Mouse (Mus musculus) megakaryocyte, embryonic 14.5 days (primary cell): ENCODE measurements around the gene Umps.

ENCODE experiments used
- FLI1 ChIP-seq: IDR thresholded peaks from 2 replicates; pipeline ENCODE4 v1.6.1; 2012; ENCODE audit warnings: low read length, inconsistent platforms, mixed read lengths
- GATA1 ChIP-seq: IDR thresholded peaks from 3 replicates; pipeline ENCODE4 v1.6.1; 2012; ENCODE audit warnings: mixed read lengths, low read length, inconsistent platforms, borderline replicate concordance

GRCm38 (mm10) chr16:33922111-33923000 is 44.5 kb downstream of the Umps start:
- TF ChIP-seq GATA1 = no peak
- no peak for TF ChIP-seq FLI1
